Mouse (Mus musculus) adrenal gland, postnatal 25 days (tissue): Measurements from ENCODE around the gene Cd93. TPM values are rescaled to one million over a fixed set of nuclear protein-coding genes. Genes with fewer than 3 reads are reported as not detected.

Source experiments
- DNase-seq: peaks from one replicate; pipeline ENCODE4 v3.0.0; 2021; ENCODE audit warnings: mixed read lengths
- total RNA-seq: library from RNA; stranded (reverse); gene quantifications from 2 replicates; pipeline ENCODE4 v1.2.3, GENCODE M21; 2021

The Cd93 gene
- total RNA-seq, 1 experiment from 2014 or later = 29.0 TPM

- no peak for DNase-seq
These were observed 1.2 kb downstream of the Cd93 start for GRCm38 (mm10) chr2:148442172-148442571.

GRCm38 (mm10) chr2:148441421-148441820 lies 1.9 kb downstream of the Cd93 start:
- no peak for DNase-seq

DNA sequence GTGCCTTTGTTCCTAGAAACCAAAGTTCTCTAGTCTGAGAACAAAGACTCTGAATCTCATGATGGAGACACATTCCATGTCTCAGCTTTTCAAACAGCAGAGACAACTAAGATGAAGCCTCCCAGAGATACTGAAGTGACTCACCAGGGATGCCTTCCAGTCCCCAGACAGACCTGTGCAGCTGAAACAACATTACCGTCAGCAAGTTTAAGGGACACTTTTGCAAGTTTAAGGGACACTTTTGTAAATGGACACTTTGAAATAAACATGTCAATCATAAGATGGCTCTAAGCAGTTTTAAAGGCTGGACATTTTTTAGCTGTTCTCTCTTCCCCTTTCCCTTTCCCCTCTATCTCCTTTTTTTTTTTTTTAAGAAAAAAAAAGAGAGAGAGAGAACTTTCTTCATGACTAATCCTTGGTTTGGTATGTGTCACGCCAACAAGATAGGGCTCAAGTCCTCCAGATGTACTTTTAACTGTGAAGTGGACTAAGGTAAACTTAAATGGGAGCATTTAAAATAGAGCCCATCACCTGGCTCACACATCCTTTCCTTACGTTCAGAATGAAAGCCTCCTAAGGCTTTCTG lies 3.6 kb downstream of the Cd93 start:
- no peak for DNase-seq

DNA sequence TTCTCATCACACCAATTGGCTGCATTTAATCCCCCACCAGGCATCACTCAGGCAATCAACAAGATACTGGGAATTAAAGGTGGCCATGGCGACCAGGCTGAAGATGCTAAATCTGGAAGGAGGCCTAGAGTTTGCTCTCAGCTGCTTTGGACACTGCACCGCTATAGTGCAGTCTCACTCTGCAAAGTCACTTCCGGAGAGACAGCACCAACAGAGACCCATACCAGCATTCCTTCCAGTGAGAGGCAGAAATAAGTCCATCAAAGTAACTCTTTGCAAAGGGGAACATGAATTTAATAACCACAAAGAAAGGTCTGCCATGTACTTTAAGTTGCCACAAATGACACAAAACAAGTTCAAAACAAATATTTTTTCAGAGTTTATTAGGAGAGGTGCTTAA lies 7.1 kb downstream of the Cd93 start:
- no peak for DNase-seq

GRCm38 (mm10) chr2:148432346-148432745 lies 11.0 kb downstream of the Cd93 start:
- no peak for DNase-seq

DNA sequence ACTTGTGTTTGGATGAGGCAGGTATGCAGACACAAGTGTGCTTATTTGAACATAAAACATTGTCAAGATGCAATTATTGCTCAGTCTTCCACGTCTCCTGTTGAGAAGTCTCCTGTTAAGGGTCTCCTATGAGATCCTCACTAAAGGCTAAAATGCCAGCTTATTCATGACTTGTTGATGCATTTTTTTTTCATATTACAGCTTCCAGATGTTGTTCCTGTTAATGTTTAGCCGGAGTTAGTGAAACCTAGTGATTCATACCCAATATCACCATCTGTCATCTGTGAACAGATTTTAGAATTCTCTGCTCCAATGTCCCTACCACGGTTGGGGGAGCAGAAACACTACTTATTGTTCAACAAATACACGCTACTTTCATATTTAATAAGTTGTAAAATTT lies 12.4 kb downstream of the Cd93 start:
- no peak for DNase-seq

- no peak for DNase-seq
These were observed 14.3 kb downstream of the Cd93 start for GRCm38 (mm10) chr2:148429001-148429505.

GRCm38 (mm10) chr2:148428523-148428922 lies 14.8 kb downstream of the Cd93 start:
- DNase-seq = no peak

DNA sequence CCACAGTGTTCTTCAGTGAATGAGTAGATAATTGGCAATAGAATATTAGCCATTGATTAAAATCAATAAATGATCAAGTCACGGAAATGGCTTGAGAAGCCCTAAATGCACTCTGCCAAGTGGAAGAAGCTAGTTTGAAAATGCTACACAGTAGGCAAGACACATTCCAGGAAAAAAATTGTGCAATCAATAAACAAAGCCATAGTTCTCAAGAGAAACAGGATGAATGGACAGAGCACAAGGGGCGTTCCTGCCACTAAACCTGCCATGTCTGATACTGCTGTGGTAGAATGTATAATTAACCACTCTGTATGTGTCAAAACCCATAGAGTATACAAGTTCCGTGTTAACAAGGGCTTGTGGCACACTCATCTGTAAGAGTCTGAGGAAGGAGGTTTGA lies 15.8 kb downstream of the Cd93 start:
- no peak for DNase-seq

GRCm38 (mm10) chr2:148425709-148426382 lies 17.5 kb downstream of the Cd93 start:
- no peak for DNase-seq

DNA sequence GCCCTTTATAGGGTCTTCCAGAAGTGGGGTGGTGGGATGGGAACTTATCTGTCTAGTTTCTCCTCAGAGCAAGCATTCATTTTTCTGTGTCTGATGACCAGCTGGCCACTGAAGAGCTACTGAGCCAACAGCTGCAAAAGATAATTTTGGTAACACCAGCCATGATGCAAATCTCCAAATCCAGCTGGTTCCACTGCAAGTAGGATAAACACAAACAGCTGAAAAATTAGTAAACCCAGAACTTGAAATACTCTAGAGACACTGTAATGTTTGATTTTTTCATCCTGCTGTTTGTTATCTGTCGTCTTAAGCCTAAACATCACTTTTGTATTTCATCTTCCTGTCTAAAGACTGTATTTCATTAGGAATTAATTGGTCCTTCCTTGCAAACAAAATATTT lies 21.7 kb downstream of the Cd93 start:
- no peak for DNase-seq

- no peak for DNase-seq
These were observed 22.3 kb downstream of the Cd93 start for GRCm38 (mm10) chr2:148421112-148421511.

DNA sequence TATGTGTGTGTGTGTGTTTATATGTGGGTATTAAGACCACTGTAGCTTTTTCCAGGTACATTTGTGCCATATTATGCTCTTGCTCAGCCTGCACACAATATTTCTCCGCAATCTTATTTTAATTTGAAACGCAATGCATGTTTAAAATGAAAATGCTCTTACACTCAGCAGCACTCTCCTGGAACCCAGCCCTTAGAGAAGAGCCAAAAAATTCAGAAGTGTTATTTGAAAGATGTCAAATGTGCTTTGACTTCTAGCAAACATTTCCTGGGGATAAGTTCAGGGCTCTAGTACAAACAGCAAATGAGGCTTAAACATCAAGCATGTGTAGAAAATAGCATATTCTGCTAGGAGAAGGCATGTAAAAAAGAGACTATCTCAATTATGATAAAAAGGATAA lies 23.6 kb downstream of the Cd93 start:
- DNase-seq = no peak

DNA sequence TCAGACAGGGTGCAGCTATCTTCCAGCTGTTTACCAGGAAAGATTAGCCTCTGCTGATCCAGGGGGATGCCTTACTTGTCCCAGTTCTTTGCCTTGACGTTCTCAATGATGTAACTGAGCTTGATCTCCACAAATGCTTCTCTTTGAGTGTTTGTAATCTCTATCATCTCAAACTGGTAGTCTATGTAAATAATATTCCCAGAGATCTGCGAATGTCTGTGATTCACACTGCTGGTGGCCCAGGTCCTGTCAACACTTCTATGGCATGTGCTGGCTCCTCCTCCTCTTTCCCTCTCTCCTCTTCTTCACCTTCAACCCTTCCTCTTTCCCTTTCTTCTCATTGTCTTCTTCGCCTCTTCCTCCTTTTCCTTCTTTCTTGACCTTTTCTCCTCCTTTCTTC lies 24.2 kb downstream of the Cd93 start:
- DNase-seq = no peak

GRCm38 (mm10) chr2:148409821-148410220 lies 33.5 kb downstream of the Cd93 start:
- DNase-seq = no peak

DNA sequence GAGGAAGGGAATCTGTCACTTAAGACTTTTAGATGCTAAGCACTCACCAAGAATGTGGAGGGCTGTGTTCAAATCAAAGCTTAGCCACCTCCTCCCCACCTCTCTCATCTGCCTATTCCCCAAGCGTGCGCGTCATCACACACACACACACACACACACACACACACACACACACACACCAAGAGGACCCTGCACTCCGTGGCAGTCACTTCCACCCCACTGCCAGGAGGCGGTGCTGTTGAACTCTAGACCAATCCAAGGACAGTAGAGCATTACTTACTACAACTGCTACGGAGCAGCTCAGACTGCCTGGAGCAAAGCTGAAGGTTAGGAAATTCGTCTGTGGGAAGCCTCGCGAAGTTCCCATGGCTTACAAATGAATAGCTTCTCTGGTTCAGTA lies 34.2 kb downstream of the Cd93 start:
- peak; percentile 83 for DNase-seq

DNA sequence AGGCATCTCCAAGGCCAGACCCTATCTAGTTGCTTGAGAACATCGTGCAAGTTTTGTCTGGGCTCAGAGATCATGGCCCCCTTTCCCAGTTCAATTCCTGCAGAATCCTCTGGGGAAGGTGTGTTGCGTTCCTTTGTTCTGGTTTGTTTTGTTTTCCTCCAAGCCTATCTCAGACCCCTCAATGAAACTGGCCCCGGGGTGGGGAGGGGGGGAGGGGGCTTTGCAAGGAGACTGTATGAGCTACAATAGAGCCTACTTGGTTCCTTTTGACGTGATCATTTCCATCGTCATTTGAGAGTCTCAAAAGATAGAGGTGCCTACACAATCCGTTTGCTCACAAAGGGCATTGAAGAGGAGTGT lies 34.6 kb downstream of the Cd93 start:
- DNase-seq = no peak

DNA sequence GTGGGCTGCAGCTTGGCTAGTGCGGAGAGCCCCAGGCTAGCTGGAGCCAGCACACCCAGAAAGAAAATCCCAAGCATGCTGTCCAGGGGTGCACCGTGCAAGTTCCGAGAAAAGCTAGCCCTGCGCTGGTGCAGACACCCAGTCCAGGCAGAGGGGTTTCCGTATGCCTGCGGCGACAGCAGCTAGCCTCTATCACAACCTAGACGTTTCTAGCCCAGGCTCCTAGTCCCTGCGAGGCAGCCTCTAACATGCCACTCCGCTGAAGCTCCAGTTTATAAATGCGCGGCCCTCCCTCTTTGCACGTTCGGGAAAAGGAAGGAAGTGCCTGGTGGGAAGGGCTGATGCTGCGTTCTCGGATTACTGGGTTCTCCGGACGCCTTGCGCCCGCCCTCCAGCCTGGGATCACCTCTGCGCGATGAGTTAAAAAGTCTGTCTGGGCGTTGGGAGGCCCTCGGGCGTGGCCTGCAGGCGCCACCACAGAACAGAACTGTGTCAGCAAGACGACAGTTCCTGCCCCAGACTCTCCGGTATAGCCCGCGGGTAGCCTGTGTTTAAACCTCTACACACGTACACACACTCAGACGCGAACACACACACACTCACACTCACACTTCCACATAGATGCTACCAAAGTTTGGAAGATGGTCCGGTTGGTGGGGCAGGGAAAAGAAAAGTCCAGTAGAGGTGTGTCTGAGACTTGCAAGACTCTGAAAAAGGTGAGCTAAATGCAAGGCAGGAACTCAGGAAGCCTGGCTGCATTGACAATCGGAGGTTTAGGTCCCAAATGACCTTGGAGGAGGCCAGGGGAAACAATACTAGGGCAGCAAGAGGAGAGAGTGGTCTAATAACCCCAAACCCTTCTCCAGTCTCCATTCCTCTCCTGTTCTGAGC lies 35.2 kb downstream of the Cd93 start, which contains the start of gene Thbd:
Gene Thbd (minus strand): TSS at position 319 of the 891 bp plus-strand sequence.
- peak; percentile 63 for DNase-seq

- DNase-seq = peak; percentile 75
These were observed 36.1 kb downstream of the Cd93 start for GRCm38 (mm10) chr2:148406971-148407869.

DNA sequence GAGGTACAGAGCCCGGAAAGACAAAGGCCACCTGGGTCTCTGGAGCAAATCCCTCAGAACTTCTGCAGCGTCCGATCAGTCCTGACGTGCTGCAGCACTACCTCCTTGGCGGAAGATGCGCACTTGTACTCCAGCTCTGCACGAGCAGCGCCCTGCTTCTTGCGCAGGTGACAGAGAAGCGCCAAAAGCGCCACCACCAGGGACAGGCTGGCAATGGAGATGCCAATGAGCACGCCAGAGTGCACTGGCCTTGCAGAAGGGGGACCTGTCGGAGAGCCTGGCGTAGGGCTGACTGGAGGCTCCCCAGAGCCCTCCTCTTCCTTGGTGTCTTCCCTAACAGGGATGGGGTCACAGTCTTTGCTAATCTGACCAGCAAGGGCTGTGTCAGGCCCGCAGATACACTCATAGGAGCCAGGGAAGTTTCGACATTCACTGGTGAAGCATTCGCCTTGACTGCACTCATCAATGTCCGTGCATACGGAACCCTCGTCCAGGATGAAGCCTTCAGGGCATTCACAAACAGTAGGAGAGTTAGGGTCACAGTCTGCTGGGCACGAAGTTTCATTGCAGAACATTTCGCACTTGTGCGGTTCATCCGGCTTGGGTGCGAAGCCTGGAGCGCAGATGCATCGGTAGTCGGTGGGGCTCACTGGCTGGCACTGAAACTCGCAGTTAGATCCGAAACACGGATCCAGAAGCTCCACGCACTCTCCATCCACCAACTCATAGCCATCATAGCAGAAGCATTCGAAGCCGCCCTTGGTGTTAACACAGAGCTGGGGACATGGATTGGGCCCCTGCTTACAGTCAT lies 37.0 kb downstream of the Cd93 start:
- peak; percentile 34 for DNase-seq

- DNase-seq = no peak
These were observed 38.5 kb downstream of the Cd93 start for GRCm38 (mm10) chr2:148404906-148405305.
